In the genomic region with DNA sequence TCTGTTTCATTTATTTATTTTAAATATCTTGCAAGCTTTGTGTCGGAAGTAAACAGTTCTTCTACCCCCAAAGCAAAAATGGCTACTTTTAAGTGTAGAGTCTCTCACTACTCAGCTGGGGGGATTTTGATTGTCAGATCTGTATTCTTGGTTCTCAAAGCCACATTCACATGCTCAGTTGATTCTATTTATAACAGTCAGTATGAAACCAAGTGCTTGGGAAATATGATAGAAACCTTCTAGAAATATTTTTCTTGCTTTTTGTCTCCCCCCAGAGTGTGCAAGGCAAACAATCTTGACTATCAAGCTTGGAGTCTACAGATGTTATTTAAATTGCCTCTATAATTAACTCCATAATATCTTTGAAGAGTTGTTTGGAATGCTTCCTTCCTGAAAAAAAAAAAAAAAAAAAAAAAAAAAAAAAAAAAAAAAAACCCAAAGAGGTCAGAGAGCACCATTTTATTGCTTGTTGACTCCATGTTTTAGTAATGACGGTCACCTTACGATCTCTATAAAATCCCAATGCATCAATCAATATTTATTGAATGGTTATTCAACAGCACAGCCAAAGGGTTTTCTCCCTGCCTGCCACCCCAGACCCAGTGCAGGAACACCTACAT, we compare ENCODE assay signal across 9 mouse cellular contexts. TPM values are rescaled to one million over a fixed set of nuclear protein-coding genes. Genes with fewer than 3 reads are reported as not detected.
DNase-seq lines count a peak whose midpoint lies in the region; ATAC-seq and TF ChIP-seq lines count a peak whose summit lies in the region.
"Had no signal": no experiment of that assay in that cellular context is flagged by ENCODE, and none has a peak within 500 bp of the region (broad histone marks: within the 10 kb centered on the region; RNA-seq: fewer than 3 reads in every experiment).

No protein-coding gene starts in this region.

- H3K4me3 ChIP-seq in left cerebral cortex, adult 2 months = peak overlapping the region; percentile 67
- H3K4me3 ChIP-seq in embryonic facial prominence, embryonic 15.5 days (replicated peaks) = peak overlapping the region; percentile 31
- peak overlapping the region; percentile 39 for H3K4me3 ChIP-seq in intestine, postnatal 0 days (ENCODE audit: low read depth, low read length)
- peak overlapping the region; percentile 39 for H3K4me3 ChIP-seq in neural tube, embryonic 14.5 days (ENCODE audit: low read depth, low read length)

- no peaks in the 10 kb centered on the region for H3K9me3 ChIP-seq in embryonic facial prominence, embryonic 15.5 days (replicated peaks)
- H3K9me3 ChIP-seq in intestine, postnatal 0 days (ENCODE audit: control insufficient read depth) = no peaks in the 10 kb centered on the region
- no peaks in the 10 kb centered on the region for H3K9me3 ChIP-seq in neural tube, embryonic 14.5 days (ENCODE audit: control insufficient read depth, low read length)

- WGBS in embryonic facial prominence, embryonic 15.5 days = 52% methylated on average over 3 of the region's 3 CpGs
- 32% methylated on average over 3 of the region's 3 CpGs for WGBS in intestine, postnatal 0 days
- 38% methylated on average over 3 of the region's 3 CpGs for WGBS in neural tube, embryonic 14.5 days

- peak overlapping the region; percentile 93 for H3K27ac ChIP-seq in left cerebral cortex, adult 2 months
- no peak overlapping the region for H3K27ac ChIP-seq in embryonic facial prominence, embryonic 15.5 days (replicated peaks)
- no peak overlapping the region for H3K27ac ChIP-seq in intestine, postnatal 0 days (ENCODE audit: low read depth, low read length)
- peak overlapping the region; percentile 70 for H3K27ac ChIP-seq in neural tube, embryonic 14.5 days (ENCODE audit: low read depth, low read length)

- peaks cover 7% of the 10 kb centered on the region for H3K4me1 ChIP-seq in embryonic facial prominence, embryonic 15.5 days
- no peaks in the 10 kb centered on the region for H3K4me1 ChIP-seq in intestine, postnatal 0 days (replicated peaks; ENCODE audit: control insufficient read depth, insufficient read depth, low read length)
- H3K4me1 ChIP-seq in neural tube, embryonic 14.5 days (ENCODE audit: control insufficient read depth, insufficient read depth, low read length) = no peaks in the 10 kb centered on the region

- no peaks in the 10 kb centered on the region for H3K27me3 ChIP-seq in embryonic facial prominence, embryonic 15.5 days
- H3K27me3 ChIP-seq in intestine, postnatal 0 days (replicated peaks; ENCODE audit: control insufficient read depth, insufficient read depth, low read length) = no peaks in the 10 kb centered on the region
- no peaks in the 10 kb centered on the region for H3K27me3 ChIP-seq in neural tube, embryonic 14.5 days (ENCODE audit: control insufficient read depth, insufficient read depth, low read length)

- H3K36me3 ChIP-seq in embryonic facial prominence, embryonic 15.5 days = no peaks in the 10 kb centered on the region
- no peaks in the 10 kb centered on the region for H3K36me3 ChIP-seq in intestine, postnatal 0 days (ENCODE audit: control insufficient read depth, insufficient read depth)
- no peaks in the 10 kb centered on the region for H3K36me3 ChIP-seq in neural tube, embryonic 14.5 days (ENCODE audit: control insufficient read depth, insufficient read depth, low read length)

- no peak for TF ChIP-seq CTCF in left cerebral cortex, adult 2 months (IDR thresholded peaks at IDR 0.05)
- no peak for TF ChIP-seq CTCF in intestine, postnatal 0 days (IDR thresholded peaks at IDR 0.05; ENCODE audit: low read depth)

- H3K9ac ChIP-seq in embryonic facial prominence, embryonic 15.5 days = no peak overlapping the region
- no peak overlapping the region for H3K9ac ChIP-seq in intestine, postnatal 0 days (ENCODE audit: low read depth, low read length)
- H3K9ac ChIP-seq in neural tube, embryonic 14.5 days (replicated peaks; ENCODE audit: low read depth, low read length) = peak overlapping the region; percentile 53

- no peak for DNase-seq in left cerebral cortex, adult 2 months (ENCODE audit: extremely low spot score in 1 of 2, low spot score in 2 of 2)
- DNase-seq in left cerebral cortex, adult 11 months (ENCODE audit: low spot score) = no peak
- DNase-seq in layer of hippocampus, adult 18-20 months (ENCODE audit: low spot score in 2 of 2) = no peak
- DNase-seq in cerebellum, postnatal 10 days = no peak
- no peak for DNase-seq in kidney, postnatal 4 days

- H3K4me2 ChIP-seq in embryonic facial prominence, embryonic 15.5 days (replicated peaks) = peak overlapping the region; percentile 47
- peak overlapping the region; percentile 71 for H3K4me2 ChIP-seq in intestine, postnatal 0 days (replicated peaks; ENCODE audit: low read depth)
- peak overlapping the region; percentile 46 for H3K4me2 ChIP-seq in neural tube, embryonic 14.5 days (ENCODE audit: low read depth, low read length)

- intact Hi-C loops in left cerebral cortex, adult 2 months (cut with DNase I) = no loop called here

- ATAC-seq in embryonic facial prominence, embryonic 15.5 days (ENCODE audit: insufficient number of reproducible peaks, low FRiP score, low TSS enrichment, low read depth) = no peak
- no peak for ATAC-seq in intestine, postnatal 0 days
- no peak for ATAC-seq in neural tube, embryonic 14.5 days (ENCODE audit: low read depth)

RNA-seq across cellular contexts. Expression of gene Krt222, which starts 0.6 kb away (rescaled TPM):
- total RNA-seq in left cerebral cortex, adult 2 months (2021) = 10 to 100 TPM; 31.1 to 32.0 TPM
- polyA plus RNA-seq in embryonic facial prominence, embryonic 15.5 days (2015; fragmentation: Nextera tagmentation; extraction: Ambion mirVana) = 0.71 and 0.79 TPM in 2 replicates
- 0.42 and 0.61 TPM in 2 replicates for polyA plus RNA-seq in intestine, postnatal 0 days (2015; fragmentation: Nextera tagmentation; extraction: Ambion mirVana)
- polyA plus RNA-seq in neural tube, embryonic 14.5 days (2014; fragmentation: Nextera tagmentation; extraction: Ambion mirVana) = 9.5 and 11.6 TPM in 2 replicates
- 10 to 100 TPM; 22.1 to 24.5 TPM for total RNA-seq in layer of hippocampus, adult 18-20 months (2021)

RNA-seq across cellular contexts. Expression of gene Smarce1, which starts 12.5 kb away (rescaled TPM):
- 10 to 100 TPM; 60.1 to 61.1 TPM for total RNA-seq in left cerebral cortex, adult 2 months (2021)
- polyA plus RNA-seq in embryonic facial prominence, embryonic 15.5 days (2015; fragmentation: Nextera tagmentation; extraction: Ambion mirVana) = 228 and 240 TPM in 2 replicates
- polyA plus RNA-seq in intestine, postnatal 0 days (2015; fragmentation: Nextera tagmentation; extraction: Ambion mirVana) = 73.1 and 80.0 TPM in 2 replicates
- polyA plus RNA-seq in neural tube, embryonic 14.5 days (2014; fragmentation: Nextera tagmentation; extraction: Ambion mirVana) = 155 and 157 TPM in 2 replicates
- total RNA-seq in layer of hippocampus, adult 18-20 months (2021) = 10 to 100 TPM; 54.5 to 55.7 TPM

RNA-seq across cellular contexts. Expression of gene Krt24, which starts 41.8 kb away (rescaled TPM):
- not detected for total RNA-seq in left cerebral cortex, adult 2 months (2021)
- 2.9 and 4.7 TPM in 2 replicates for polyA plus RNA-seq in embryonic facial prominence, embryonic 15.5 days (2015; fragmentation: Nextera tagmentation; extraction: Ambion mirVana)
- polyA plus RNA-seq in intestine, postnatal 0 days (2015; fragmentation: Nextera tagmentation; extraction: Ambion mirVana) = 0.08 TPM in 1 of 2 replicates, not detected in the other
- polyA plus RNA-seq in neural tube, embryonic 14.5 days (2014; fragmentation: Nextera tagmentation; extraction: Ambion mirVana) = not detected in 2 replicates
- not detected for total RNA-seq in layer of hippocampus, adult 18-20 months (2021)
- total RNA-seq: layer of hippocampus, postnatal 14 days had no signal

Comparison
In these comparisons a context has a peak if more than half of its experiments do, and no peak if none do; other contexts are left out.
1. H3K27ac ChIP-seq: peak in left cerebral cortex, adult 2 months (single experiment) and neural tube, embryonic 14.5 days (single experiment); none in embryonic facial prominence, embryonic 15.5 days (single experiment) and intestine, postnatal 0 days (single experiment).
2. Peak in every context shown above with its lines, with median percentiles within 50 percentile points of each other: H3K4me3 ChIP-seq and H3K4me2 ChIP-seq.